Mouse (Mus musculus) olfactory bulb, adult 2 months (tissue): ENCODE measurements around the gene Podn. TPM values are rescaled to one million over a fixed set of nuclear protein-coding genes. Genes with fewer than 3 reads are reported as not detected.

Experiments used
- H3K27ac ChIP-seq: fragments of 200-500 bp; 2 replicates; pipeline ENCODE4 v1.5.1; 2012; ENCODE audit warnings: low read depth, low read length; ENCODE audit not compliant: insufficient read depth
- H3K4me1 ChIP-seq: fragments of 200-500 bp; 2 replicates; pipeline ENCODE4 v1.6.1; 2012; ENCODE audit warnings: low read length; ENCODE audit not compliant: control insufficient read depth, insufficient read depth
- H3K4me3 ChIP-seq: fragments of 200-500 bp; 2 replicates; pipeline ENCODE4 v1.5.1; 2012; ENCODE audit warnings: mild to moderate bottlenecking, low read depth, low read length, moderate library complexity; ENCODE audit not compliant: insufficient read depth
- CTCF ChIP-seq: fragments of 200-500 bp; IDR thresholded peaks from 2 replicates; pipeline ENCODE4 v1.5.1; 2012; ENCODE audit warnings: low read depth, mild to moderate bottlenecking, low read length, moderate library complexity; ENCODE audit not compliant: insufficient read depth
- POLR2A ChIP-seq: fragments of 200-500 bp; IDR thresholded peaks from 2 replicates; pipeline ENCODE4 v1.6.1; 2012; ENCODE audit warnings: mild to moderate bottlenecking, low read depth, low read length, moderate library complexity; ENCODE audit not compliant: insufficient read depth
- WGBS: fragments of 180-500 bp; shearing (Covaris S2); methylation state at CpG from one replicate; pipeline ENCODE4 v1.1.7; 2018; 5-methylcytosine and 5-hydroxymethylcytosine counted together
- polyA plus RNA-seq: library from polyadenylated mRNA; stranded (reverse); fragments of >200 nt; gene quantifications from 2 replicates; pipeline ENCODE4 v1.2.4, GENCODE M21; 2012; ENCODE audit warnings: low replicate concordance; ENCODE audit not compliant: missing spikeins, insufficient read depth, insufficient read length

The Podn gene
- polyA plus RNA-seq, 1 experiment: not detected

DNA sequence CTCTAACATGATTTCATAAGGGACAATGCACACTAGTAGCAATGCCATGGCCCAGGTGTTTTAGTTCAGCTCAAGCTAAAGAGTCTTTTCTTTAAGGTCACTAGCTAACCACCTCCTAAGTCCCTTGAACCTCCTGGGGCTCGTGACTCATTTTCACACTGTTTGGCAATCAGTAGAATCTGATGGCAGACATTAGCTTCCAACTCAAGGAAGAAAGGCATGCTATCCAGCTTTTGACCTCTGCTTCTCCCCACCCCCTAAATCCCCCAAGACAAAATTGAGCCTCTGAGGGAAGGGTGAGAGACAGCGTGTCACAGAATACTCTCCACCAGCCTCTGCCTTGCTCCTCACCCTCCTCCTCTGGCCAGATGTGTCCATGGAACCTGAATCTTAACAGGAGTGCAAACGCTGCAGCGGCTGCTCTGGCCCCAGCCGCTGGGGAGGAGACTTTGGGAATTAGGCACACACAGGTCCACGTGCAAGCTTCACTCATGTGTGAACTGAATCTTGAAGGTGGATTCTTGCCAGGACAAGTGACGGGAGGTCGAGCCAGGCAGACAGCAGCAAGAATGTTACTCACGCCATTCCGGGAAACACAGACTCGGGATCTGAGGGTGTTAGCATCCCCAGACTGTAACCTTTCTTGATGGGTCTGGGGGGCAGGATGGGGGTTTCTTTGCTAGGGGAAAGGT lies 97.5 kb downstream of the Podn start:
- 39% methylated on average over 11 of the region's 11 CpGs for WGBS
- Histone ChIP-seq H3K4me3 (no peak overlapping the region), H3K4me1 (peaks cover 3% of the 10 kb centered on the region), H3K27ac (no peak overlapping the region)
- TF ChIP-seq CTCF (no peak), POLR2A (no peak)

DNA sequence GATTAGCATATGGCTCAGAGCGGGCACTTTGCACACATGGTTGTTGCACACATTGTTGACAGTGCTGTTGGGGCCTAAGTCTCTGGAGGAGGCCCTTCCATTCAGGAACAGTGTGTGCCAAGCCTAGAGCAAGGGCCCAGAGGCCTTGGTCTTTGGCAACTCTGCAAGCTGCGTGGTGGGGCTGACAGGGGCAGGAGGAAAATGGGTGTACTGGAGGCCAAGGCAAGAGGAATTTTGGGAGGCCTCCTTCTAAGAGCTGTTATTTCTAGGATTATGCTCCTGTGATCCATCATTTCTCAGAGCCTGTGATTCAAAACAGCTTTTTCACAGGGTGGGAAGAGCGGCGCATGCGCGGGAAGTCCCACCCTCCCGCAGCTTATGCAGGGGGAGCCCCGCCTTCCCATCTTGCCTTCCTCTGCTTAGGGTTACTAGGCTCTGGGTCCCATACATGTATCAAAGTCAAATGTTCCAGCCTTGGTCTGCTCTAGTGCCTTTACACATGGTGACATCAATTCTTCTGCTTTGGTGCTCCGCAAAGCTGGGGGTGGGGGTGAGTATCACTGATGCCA lies 99.7 kb downstream of the Podn start:
- no peak overlapping the region for H3K4me3 ChIP-seq
- TF ChIP-seq POLR2A (no peak), CTCF (no peak)
- 95% methylated on average over 9 of the region's 9 CpGs for WGBS
- no peak overlapping the region for H3K27ac ChIP-seq
- peaks cover 3% of the 10 kb centered on the region for H3K4me1 ChIP-seq

DNA sequence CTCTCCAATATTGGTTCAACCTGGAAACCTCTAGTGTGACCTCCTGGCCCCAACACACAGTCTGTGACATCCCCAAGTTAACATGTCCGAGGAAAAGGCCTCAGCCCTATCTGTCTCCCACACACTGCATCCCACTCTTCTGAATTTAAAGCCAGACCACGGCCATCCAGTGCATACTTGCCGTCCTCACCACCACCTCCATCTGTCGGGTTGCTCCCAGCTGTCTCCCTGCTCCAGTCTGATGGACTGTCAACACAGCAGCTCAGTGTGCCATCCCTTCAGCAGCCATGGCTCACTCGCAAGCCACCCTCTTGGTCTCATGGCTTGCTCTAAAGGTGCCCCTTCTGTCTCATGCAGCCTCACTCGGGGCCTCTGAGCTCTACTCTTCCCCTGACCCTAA lies 100.5 kb downstream of the Podn start:
- no peak for TF ChIP-seq CTCF
- no peak for TF ChIP-seq POLR2A
- WGBS: 92% methylated on average over 6 of the region's 6 CpGs
- H3K4me1 ChIP-seq: peaks cover 3% of the 10 kb centered on the region
- no peak overlapping the region for H3K27ac ChIP-seq
- no peak overlapping the region for H3K4me3 ChIP-seq

DNA sequence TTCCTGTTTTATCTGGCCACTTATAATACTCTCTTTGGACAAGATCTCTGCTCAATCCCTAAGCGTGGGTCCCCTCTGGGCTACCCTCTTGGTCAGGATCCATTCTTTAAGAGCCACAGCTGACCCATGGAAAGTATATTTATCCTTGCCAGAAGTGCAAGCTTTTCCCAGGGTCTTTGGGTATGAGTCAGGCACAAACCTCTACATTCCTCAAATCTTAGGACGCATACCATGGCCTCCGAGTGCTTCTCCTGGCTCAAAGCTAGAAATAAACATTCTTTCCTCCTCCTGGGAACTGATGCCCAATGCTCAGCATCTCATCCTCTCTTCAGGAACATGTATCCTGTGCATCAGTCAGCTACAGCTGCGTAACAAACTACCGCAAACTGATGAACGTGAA lies 101.2 kb downstream of the Podn start:
- 97% methylated on average over 6 of the region's 6 CpGs for WGBS
- Histone ChIP-seq H3K4me3 (no peak overlapping the region), H3K27ac (no peak overlapping the region), H3K4me1 (peaks cover 3% of the 10 kb centered on the region)
- TF ChIP-seq CTCF (no peak), POLR2A (no peak)

DNA sequence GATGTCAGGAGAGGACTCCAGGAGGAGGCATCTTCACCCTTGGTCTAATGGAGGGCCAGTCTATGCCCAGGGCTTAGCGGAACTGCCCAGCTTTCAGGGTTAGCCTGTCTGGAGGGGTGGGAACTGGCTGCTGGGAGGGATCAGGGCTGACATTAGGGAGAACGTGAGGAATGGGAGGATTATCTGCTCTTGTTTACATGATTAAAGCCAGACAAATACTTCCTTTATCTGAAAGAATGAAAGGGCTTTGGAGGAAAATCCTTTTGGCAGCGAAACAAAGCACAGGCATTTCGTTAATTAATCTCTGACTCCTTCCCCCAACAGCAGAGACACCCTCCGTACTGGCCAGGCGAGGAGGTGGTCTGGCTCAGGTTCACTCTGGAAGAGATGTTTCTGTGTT lies 104.4 kb downstream of the Podn start:
- Histone ChIP-seq H3K27ac (no peak overlapping the region), H3K4me3 (no peak overlapping the region), H3K4me1 (no peaks in the 10 kb centered on the region)
- WGBS: 54% methylated on average over 6 of the region's 6 CpGs
- TF ChIP-seq CTCF: no peak
- TF ChIP-seq POLR2A: no peak

DNA sequence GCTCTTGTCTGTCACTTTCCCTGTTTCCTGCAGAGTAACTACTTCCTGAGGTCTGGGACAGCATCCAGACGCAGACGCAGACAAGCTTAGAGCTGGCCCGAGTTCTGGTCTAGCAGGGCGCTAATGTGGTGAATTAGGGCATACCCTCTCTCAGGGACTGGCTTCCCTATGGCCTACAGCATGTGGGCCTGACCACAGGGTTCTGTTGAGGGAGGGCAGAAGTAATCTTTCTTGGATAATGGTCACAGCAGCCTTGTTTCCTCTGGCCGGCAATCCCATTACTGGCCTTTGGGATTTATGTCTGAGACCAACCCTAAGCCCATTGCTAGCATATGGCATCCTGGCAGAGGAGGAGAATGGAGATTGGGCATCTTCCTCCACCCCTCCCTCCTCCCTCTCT lies 105.4 kb downstream of the Podn start:
- no peak overlapping the region for H3K4me3 ChIP-seq
- TF ChIP-seq POLR2A (no peak), CTCF (no peak)
- H3K4me1 ChIP-seq: no peaks in the 10 kb centered on the region; the same call in 1 of the 2 replicates
- 80% methylated on average over 5 of the region's 5 CpGs for WGBS
- H3K27ac ChIP-seq: no peak overlapping the region

DNA sequence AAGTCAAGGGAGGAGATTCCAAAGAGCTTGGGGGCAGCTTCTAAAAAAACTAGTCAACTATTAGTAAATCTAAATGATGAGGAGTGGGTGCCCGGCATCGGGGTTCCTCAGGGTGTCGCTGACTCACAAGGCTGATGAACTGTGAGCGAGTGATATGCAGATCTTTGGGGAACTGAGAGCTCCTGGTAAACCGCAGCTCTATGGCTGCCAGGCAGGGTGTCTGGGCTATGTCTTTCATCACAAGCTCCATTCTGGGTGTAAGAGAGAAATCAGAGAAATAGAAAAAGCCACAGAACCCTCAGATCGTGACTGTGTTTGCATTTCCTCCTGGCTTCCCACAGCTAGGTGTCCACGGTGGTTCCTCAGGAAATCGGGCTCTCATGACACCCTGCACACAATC lies 107.3 kb downstream of the Podn start:
- H3K4me1 ChIP-seq: peaks cover 7% of the 10 kb centered on the region
- 78% methylated on average over 8 of the region's 8 CpGs for WGBS
- no peak overlapping the region for H3K4me3 ChIP-seq
- no peak overlapping the region for H3K27ac ChIP-seq
- TF ChIP-seq CTCF (no peak), POLR2A (no peak)

DNA sequence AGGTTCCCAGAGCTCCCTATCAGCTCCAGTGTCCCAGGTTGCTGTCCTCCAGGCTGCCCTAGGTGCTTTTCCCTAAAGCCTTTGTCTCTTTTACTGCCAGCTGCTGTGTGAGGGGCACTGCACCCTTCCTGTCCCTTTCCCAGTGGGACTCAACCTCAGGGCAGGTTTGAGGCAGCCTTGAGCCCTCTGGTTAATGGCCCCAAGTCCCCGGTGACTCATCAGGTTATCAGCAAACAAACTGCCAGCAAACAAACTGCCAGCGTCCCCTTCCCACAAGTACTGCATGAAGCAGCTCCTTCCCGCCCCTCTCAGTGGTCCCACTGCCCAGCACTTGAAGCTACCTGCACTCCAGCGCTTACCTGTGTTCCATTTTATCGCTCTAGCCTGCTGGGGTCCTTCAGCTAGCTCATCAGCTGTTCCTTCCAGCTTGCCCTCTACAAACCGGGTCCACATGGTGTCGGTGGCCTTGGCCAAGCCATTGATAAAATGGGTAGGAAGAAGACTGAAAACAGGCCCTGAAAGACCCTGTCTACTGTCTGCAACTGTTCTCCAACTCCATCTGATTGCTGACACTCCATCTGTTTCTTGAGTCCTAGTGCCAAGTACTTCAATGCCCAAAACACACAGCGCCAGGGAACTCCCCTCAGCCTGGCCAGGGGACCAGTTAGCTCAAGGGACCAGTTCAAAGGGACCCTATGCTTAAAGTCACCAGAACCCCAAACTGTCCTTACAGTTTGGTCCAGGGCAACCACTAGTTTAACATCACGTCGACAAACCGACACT lies 109.7 kb downstream of the Podn start:
- no peak overlapping the region for H3K4me3 ChIP-seq
- peaks cover 7% of the 10 kb centered on the region for H3K4me1 ChIP-seq
- no peak for TF ChIP-seq POLR2A
- no peak for TF ChIP-seq CTCF
- WGBS: 95% methylated on average over 11 of the region's 11 CpGs
- H3K27ac ChIP-seq: no peak overlapping the region

DNA sequence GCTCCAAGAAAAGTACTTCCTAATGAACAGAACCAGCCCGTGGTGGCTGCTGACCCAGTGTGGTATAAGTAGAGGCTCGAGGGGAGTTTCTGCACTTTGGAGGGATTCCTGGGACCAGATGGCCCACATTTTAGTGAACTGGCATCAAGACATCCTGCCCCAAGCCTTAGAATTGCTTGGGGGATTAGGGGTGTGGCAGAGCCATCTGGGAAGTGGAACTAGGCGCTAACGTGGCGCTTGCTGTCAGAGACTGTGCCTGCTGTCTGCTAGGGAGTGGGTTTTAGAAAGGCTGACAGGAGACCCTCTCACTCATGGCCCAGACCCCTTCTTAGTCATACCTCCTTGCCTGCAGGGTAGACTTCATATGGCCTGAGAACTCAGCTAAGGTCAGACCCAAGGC lies 110.4 kb downstream of the Podn start:
- H3K4me1 ChIP-seq: peaks cover 7% of the 10 kb centered on the region
- no peak overlapping the region for H3K27ac ChIP-seq
- WGBS: 86% methylated on average over 5 of the region's 5 CpGs
- TF ChIP-seq CTCF (no peak), POLR2A (no peak)
- H3K4me3 ChIP-seq: no peak overlapping the region

DNA sequence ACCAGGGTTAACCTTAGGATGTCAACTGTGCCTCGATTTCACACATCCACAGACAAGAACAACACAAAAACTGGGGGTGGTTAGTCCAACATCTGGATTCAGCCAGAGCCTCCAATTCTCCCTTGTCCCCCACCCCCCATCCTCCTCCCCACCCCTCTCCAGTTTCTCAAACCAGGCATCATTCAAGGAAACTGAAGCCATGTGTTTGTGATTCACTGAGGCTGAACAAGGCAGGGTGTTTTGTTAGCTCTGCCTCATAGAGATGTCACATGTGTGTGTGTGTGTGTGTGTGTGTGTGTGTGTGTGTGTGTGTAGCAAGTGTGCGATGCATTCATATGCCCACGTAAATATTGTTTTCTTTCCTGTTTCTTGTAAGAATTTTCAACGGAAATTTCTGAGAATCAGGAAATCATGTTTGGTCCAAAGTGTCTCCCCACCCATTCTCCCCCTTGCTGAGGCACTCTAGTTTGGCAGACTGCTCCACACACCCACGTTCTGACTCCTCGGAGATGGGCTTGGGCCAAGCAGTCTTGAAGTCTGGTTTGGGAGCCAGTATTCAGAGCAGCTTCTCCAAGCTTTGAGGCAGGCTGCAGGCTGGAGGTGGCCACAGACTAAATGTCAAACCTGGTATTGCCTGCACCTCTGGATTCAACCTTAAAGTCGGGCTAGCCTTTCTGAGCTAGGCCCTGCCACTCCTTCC lies 111.8 kb downstream of the Podn start:
- no peak overlapping the region for H3K27ac ChIP-seq
- 36% methylated on average over 7 of the region's 7 CpGs for WGBS
- H3K4me1 ChIP-seq: peaks cover 7% of the 10 kb centered on the region
- H3K4me3 ChIP-seq: no peak overlapping the region
- no peak for TF ChIP-seq CTCF
- no peak for TF ChIP-seq POLR2A
